Mouse (Mus musculus) left cerebral cortex, postnatal 14 days (tissue): Measurements from ENCODE around the gene Slc16a3. TPM values are rescaled to one million over a fixed set of nuclear protein-coding genes. Genes with fewer than 3 reads are reported as not detected.

ENCODE experiments used
- DNase-seq, 2 experiments: peaks; one replicate each; pipeline ENCODE4 v3.0.0; 2021 to 2022; ENCODE audit warnings: low spot score in 2 of 2, mixed read lengths in 1 of 2
- intact Hi-C: fragments of 180-260 bp; cut with DNase I; formaldehyde crosslinking; loops from one replicate; pipeline ENCODE4 v1.15.1; 2025
- long read RNA-seq, 2 experiments: library from polyadenylated mRNA; stranded (forward); transcript quantifications; one replicate each; pipeline ENCODE4 v2.0.0; 2021
- total RNA-seq, 2 experiments: library from RNA; stranded (reverse); gene quantifications; 2 replicates each; pipeline ENCODE4 v1.2.3; 2021

Slc16a3 gene
- total RNA-seq: 1 to 10 TPM; 3.2 to 4.2 TPM
- long read RNA-seq, experiment 1, full-length matches to known transcripts: 4 of 8 reads
- long read RNA-seq, experiment 1, partial matches to known transcripts: 3 of 8 reads
- long read RNA-seq, experiment 1, other reads (novel, unspliced or antisense): 1 of 8 reads
- long read RNA-seq, experiment 2, full-length matches to known transcripts: 3 of 5 reads
- long read RNA-seq, experiment 2, partial matches to known transcripts: 0 of 5 reads
- long read RNA-seq, experiment 2, other reads (novel, unspliced or antisense): 2 of 5 reads

GRCm38 (mm10) chr11:120948328-120948727, at the start of gene Slc16a3:
Gene Slc16a3, plus strand, starts transcription at chr11:120948480.
- intact Hi-C loops: no loop called here

GRCm38 (mm10) chr11:120900276-120901244, 47.7 kb upstream of the Slc16a3 start:
- intact Hi-C loops: loop anchor here (5.0 kb wide), 1 partner anchor 78 kb away; the partner anchor contains the start of gene Fasn

More at GRCm38 (mm10) chr11:120948328-120948727, at the start of gene Slc16a3:
- no peak for DNase-seq

GRCm38 (mm10) chr11:120901729-120902486, 46.4 kb upstream of the Slc16a3 start:
- no peak for DNase-seq
- intact Hi-C loops: loop anchor here (5.0 kb wide), 1 partner anchor 80 kb away; the partner anchor contains the start of gene Fasn

More at GRCm38 (mm10) chr11:120900276-120901244, 47.7 kb upstream of the Slc16a3 start:
- no peak for DNase-seq

GRCm38 (mm10) chr11:120902487-120903142, 45.7 kb upstream of the Slc16a3 start:
- intact Hi-C loops: loop anchor here (5.0 kb wide), 1 partner anchor 80 kb away; the partner anchor contains the start of gene Fasn
- no peak for DNase-seq

GRCm38 (mm10) chr11:120903159-120903850, 45.0 kb upstream of the Slc16a3 start:
- DNase-seq: no peak
- intact Hi-C loops: loop anchor here (5.0 kb wide), 1 partner anchor 81 kb away; the partner anchor contains the start of gene Fasn

GRCm38 (mm10) chr11:120904561-120904960, 43.7 kb upstream of the Slc16a3 start:
- intact Hi-C loops: loop anchor here (2.0 to 5.0 kb wide), 2 partner anchors 82 to 136 kb away; partner anchors contain the start of gene Fasn
- no peak for DNase-seq

GRCm38 (mm10) chr11:120905430-120905873, 42.8 kb upstream of the Slc16a3 start:
- intact Hi-C loops: loop anchor here (2.0 kb wide), 1 partner anchor 135 kb away; no protein-coding TSS in a partner anchor
- peak; percentile 76 to 82 for DNase-seq

GRCm38 (mm10) chr11:120913796-120914195, 34.5 kb upstream of the Slc16a3 start:
- no peak for DNase-seq
- intact Hi-C loops: no loop called here

GRCm38 (mm10) chr11:120916477-120916876, 31.8 kb upstream of the Slc16a3 start:
- intact Hi-C loops: no loop called here
- DNase-seq: no peak

- intact Hi-C loops: no loop called here
- no peak for DNase-seq
Observed at GRCm38 (mm10) chr11:120917756-120918155, 30.5 kb upstream of the Slc16a3 start.

GRCm38 (mm10) chr11:120922528-120922927, 25.8 kb upstream of the Slc16a3 start:
- no peak for DNase-seq
- intact Hi-C loops: no loop called here

- intact Hi-C loops: no loop called here
- no peak for DNase-seq
Observed at GRCm38 (mm10) chr11:120928468-120928867, 19.8 kb upstream of the Slc16a3 start.

GRCm38 (mm10) chr11:120931479-120931878, 16.8 kb upstream of the Slc16a3 start:
- intact Hi-C loops: no loop called here
- DNase-seq: no peak

GRCm38 (mm10) chr11:120932564-120933398, 15.5 kb upstream of the Slc16a3 start, which contains the start of gene Ccdc57:
Gene Ccdc57, minus strand, starts transcription at chr11:120932872.
- peak; percentile 92 to 93 for DNase-seq
- intact Hi-C loops: no loop called here

GRCm38 (mm10) chr11:120937976-120938375, 10.3 kb upstream of the Slc16a3 start:
- DNase-seq: no peak
- intact Hi-C loops: no loop called here

GRCm38 (mm10) chr11:120938795-120939194, 9.5 kb upstream of the Slc16a3 start:
- DNase-seq: no peak
- intact Hi-C loops: no loop called here

- no peak for DNase-seq
- intact Hi-C loops: no loop called here
Observed at GRCm38 (mm10) chr11:120939712-120940341, 8.5 kb upstream of the Slc16a3 start.
